Mouse (Mus musculus) retina, embryonic 14.5 days (tissue): ENCODE results near the gene Pkd1l1.

Experiments used
- DNase-seq: peaks from one replicate; pipeline ENCODE4 v3.0.0-alpha.2; 2015; ENCODE audit warnings: low spot score

Pkd1l1 gene

DNA sequence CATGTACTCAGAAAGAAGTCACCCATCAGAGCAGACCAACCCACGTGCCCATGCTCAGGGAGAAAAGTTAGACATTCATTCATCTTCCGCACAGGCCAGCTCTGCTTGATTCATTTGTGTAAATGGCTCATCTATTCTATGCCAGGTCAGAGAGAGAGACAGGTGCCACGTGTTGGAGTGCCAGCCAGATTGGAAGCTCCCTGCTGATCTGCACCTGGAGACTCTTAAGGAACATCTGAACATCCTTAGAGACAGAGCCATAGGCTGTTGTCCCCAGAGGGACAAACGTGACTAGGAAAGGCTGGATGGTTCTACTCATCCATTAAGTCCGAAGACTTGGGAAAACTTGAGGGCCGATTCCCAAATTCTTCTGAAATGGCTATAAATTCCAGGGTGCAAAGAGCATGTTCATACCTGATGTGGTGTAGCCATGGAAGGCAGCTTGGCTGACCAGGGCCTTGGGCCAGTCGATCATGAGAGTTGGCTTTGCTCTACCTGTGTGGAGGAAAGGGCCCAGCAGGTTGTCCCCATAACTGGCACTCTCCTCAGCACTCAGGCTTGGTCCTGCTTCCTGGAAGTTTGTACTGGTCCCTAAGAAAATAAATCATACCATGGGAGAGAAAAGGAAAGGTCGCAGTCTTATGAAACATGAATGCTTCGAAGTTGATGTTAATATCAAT lies 36.5 kb downstream of the Pkd1l1 start:
- no peak for DNase-seq

DNA sequence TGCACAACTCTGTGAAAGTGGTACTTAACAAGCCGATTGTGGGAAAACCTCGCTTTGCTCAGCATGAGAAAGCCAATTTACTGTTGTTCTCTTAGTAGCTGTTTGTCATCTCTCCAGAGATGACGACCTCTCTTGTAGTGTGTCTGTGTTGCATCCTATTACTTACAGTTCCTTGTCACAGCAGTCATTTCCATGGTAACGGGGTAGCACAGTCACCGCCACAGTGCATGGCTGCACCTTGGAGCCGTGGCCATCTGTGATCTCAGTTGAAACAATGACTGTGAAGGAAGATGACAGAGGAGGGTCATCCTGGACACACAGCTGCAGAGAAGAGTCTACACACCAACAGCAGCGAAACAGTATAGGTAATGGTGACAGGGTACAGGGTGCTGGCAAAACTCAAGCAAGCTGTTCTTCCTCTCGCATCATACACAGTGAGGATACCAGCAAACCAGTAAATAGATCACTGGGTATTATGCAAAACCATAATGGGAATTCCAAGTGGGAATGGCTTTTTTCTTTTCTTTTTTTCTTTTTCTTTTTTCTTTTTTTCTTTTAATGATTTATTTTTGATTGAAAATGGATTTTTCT lies 56.9 kb downstream of the Pkd1l1 start:
- DNase-seq: peak; percentile 72

DNA sequence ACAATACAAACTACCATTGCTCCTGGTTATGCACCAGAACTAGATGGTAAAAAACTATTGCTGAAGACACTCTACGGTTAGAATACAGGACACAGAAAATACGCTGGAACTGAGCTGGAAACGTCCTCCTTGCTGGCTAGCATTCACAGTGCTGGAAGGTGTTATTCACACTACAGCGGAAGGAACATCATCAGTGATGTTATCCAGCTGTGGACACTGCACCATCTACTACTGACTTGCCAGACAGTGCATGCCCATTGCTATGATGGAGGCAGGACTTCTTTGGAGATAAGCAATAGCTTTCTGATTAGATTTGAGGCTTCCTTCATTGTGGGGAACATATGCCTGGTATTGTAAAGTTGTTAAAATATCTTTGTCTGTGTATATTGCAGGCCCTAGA lies 90.3 kb downstream of the Pkd1l1 start:
- no peak for DNase-seq

DNA sequence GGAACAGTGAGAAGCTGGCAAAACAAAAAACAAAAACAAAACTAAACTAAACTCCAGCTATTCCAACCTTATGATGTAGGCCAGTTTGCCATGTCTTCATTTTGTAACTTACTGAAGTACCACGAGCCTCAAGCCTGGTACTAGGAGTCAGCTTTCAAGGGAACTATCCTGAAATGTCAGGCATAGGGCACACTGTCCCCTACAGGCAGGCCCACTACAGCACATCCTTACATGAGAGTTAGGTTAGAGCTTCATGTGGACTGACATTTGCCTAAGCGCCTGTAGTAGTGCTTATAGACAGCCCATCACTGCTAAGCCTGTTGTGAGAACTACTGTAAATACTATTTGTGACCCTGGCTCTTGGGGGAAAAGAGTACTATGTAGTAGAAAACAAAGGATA lies 91.5 kb downstream of the Pkd1l1 start:
- DNase-seq: no peak

DNA sequence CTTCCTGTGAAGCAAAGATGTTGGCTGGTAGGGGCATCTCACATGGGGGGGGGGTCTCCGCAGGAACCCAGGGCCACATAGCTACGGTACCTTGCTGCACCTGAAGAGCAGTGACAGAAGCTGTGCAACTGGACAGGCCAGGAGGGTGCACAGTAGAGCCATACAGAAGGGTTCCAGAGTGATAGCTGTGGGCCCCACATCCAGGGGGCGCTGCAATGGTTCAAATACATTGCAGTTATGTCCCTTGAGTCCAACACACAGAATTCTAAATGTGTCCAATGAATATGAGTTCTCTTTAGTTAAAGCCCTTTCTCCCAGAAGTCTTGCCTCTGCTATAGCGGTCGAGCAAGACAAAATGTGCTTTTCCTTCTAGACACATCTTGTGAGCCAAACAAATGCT lies 103.0 kb downstream of the Pkd1l1 start:
- no peak for DNase-seq

DNA sequence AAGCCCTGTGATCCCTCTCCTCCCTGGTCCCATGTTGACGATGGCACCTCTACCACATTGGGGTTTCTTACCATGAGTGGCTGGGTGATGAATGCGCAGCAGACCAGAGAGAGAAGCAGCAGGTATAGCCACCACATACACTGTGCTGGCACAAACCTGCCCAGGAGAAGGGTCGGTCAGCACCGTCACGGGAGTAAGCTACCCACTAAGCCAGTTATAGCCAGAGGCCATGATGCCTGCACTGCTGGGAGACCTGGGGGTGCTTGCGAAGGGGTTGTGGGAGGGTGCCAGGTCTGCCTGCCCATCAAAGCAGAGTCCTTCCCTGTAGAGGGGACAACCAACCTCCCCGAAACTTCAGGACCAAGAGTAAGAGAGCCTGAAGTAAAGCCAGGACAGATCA lies 107.0 kb downstream of the Pkd1l1 start:
- no peak for DNase-seq

DNA sequence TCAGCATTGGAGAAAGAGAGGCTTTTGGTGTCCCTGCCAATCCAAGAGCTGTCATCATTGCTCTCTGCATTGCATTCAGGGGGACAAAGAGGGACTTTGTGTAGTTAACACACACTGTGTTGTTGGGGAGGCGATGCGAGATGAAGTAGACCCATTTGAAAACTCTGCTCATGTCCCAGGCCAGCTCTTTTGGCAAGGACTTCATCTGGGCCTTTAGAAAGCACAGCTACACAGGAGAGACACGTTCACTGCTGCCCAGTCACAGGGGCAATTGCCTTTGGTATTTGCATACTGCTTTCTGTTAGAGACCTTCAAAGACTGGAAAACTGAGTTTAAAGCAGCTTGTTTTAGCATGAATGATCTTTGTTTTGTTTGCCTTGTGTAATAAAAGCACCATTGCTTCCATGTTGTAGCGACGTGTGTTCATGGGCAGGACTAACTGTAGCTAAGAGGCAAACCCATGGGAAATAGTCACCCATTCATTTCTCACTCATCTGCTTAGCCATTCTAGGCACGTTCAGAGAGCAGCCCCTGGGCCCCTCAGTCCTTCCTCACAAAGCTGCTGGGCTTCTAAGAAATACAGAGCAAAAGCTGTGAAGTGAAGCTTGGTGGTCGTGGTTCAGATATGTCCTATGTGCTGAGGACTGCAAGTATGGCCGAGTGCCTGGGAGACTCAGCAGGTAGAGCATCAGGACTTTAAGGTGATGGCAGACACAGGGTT lies 109.0 kb downstream of the Pkd1l1 start:
- DNase-seq: no peak

DNA sequence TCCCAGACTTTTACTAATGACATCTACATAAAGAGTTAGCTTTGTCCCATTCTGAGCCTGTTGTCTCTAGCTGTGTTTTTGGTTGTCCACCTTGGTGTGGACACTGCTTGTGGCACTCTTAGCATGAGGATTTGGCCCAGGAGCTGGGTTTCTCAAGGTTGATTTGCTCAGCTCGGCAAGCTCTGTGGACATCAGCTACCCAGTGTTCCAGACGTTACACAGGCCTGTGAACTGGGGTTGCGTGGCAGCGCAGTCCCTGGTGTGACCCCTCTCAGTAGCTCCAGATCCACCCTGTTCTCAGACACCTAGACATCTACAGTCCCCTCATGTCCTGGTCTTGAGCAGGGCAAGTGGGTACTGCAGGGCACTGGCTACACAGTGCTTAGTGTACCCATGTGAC lies 110.6 kb downstream of the Pkd1l1 start:
- no peak for DNase-seq

DNA sequence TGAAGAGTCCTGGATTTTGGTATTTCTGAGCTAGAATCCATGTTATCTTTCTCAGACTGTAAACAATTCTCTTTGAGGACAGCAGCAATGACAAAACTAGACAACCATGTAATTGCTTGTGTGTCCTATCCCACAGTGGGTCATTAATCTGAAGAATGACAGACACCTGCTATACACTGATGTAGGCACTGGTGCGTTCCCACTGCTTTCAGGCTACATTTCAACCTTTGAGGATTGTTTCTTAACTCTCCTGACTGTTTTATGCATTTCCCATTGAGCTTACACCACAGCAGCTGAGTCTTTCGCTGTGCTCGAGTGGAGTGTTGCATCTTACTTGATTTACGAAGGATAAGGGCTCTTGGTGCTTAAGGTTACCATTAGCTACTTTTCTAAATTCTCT lies 111.1 kb downstream of the Pkd1l1 start:
- DNase-seq: no peak

DNA sequence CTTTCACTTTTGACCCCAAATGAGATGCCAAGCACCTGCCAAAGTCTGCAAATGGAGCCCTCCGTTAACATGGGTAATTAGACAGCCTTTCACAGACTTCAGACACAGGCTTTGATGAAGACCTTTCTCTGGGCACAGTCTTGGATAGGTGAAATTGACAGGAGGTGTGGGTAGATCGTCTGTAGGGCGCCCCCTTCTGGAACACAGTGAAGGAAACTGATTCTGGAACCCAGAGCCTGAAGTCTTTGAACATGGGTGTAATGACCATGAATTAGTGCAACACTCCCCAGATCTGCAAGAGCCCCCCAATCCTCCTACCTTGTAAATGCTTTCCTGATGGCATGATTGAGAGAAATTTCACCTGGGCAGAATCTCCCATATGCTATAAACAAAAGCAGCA lies 112.2 kb downstream of the Pkd1l1 start:
- peak; percentile 9 for DNase-seq

DNA sequence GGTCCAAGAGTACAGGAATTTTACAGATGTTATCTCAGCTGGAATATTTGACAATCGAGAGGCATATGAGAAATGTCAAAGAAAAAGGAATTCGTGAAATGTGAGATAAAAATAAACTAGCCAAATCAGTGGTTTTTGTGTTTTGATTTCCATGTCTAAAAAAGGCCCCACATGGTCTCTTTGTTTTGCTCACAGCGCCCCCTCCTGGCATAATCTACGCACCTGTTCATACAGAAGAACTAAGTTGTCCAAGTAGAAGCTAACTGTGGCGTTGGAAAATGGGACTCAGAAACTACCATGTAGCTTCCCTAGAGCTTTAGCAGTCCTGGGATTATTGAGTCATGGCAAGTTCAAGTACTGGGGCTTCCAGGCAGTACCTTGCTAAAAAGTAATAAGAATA lies 113.2 kb downstream of the Pkd1l1 start:
- peak; percentile 66 for DNase-seq

DNA sequence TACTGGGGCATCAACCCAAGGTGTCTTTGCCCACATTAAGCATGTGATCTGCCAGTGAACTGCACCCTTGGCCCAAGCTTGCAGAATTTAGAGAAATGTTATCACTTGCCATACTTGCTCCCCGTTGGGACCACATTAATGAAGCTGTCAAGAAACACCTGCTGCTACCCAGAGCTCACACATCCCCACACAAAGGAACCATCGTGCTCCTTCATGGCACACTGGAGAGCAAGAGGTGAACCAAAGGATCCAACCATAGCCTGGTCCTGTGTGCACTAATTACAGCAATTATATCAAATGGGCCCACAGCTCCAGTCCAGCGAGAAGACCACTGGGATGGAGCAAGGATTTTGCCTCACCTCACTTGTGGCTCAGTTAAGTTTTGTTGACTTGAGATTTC lies 114.0 kb downstream of the Pkd1l1 start:
- peak; percentile 53 for DNase-seq

DNA sequence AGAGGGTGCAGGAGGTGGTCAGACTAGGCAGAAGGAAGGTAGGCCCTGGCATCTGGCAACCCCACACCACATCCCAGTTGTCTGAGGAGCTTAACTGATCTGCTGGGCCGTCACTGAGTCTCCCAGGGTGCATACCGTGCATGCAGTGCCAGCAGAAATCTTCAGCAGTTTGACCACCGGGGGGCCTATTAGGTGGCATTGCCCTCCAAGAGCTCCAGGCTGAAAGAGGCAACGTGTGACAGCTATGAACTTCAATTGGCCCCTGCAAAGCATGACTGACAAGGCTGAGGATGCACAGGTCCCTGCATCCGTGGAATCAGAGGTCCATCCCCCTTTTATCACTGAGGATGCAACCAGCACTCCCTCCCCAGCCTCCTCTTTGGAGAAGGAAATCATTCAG lies 116.9 kb downstream of the Pkd1l1 start:
- DNase-seq: no peak

DNA sequence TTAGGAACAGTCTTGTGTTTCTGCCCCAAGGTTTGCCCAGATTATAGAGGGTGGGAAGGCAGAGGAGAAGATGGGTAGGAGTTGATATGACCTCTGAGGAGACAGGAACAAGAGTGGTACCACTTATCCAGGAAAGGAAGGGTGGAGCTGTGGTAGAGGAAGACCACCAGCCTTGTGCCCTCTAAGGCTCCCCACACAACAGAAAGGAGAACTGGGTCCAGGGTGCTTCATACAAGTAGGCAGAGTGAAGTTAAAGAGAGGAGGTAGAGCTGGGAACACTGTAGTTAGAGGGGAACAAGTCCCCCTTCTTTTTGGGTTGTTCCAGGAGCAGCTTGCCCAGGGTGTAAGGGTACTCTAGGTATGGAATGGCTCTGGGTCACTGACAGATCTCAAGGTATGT lies 125.0 kb downstream of the Pkd1l1 start:
- DNase-seq: no peak

DNA sequence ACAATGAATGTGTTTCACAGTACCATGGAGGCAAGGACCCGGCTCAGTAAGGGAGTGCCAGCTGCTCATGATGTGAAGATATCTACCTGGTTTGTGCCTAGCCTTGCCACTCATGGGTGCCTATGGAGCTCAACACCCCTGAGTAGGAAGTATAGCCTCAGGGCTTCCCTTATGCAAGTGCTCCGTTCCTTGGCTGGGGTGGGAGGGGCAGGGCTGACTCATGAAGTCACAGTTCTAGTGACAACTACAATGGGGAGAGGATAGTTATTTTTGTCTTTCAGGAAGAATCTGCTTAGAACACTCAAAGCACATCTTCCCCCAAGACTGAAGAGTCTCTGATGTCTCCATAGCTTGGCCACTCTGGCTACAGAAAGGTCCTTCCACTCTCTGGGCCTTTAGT lies 125.4 kb downstream of the Pkd1l1 start:
- no peak for DNase-seq

DNA sequence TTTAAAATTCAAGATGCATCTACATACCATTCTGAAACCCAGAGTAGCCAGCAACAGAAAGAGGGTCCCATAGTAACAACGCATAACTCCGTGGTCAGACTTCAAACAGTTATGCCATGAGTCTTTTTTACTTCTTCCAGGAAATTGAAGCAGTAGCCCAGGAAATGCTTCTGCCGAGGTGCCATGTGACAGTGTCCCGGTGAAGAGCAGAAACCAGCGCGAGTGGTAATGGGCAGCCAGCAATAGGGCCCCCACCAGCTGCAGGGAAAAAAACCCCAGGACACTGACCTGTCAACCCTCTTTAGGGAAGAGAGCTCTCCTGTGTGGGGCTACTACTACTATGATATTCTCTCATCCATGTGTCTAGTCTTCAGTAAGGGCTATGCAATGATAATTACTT lies 136.9 kb downstream of the Pkd1l1 start:
- DNase-seq: no peak

DNA sequence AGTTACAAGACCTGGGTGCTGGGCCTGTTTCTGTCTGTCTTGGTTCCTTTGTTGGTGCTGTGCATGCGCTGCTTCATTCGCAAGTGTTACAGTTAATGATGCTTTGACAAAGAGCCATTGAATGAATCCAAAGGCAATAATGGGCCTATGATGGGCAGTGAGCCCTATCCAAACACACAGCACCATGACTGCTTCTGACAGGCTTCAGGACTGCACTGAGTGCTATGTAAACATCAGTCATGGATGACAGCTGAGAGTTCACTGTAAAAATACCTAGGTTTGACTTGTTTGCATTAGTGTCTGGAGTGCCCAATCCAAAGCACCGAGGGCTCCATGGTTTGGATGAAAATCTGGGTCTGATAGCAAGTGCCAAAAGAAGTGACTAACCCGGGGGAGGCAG lies 138.9 kb downstream of the Pkd1l1 start:
- DNase-seq: no peak

DNA sequence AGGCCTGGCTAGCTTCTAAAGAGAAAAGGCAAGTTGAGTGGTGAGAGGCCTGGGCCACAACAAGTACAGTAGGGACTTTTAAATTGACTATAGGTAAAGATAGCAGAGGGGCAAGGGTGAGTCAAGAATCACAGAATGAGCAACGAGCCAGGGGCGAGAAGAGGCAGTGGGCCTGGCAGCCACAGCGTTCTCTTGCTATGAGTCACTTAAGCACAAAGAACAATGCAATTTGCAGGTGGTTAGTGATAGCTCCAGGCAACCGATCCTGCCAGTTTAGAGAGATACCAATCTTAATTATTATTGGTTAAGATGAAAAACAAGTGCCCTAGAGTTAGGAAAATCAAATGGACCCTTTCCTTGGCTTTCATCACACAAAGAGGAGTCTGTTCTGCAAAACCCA lies 142.5 kb downstream of the Pkd1l1 start:
- DNase-seq: no peak

DNA sequence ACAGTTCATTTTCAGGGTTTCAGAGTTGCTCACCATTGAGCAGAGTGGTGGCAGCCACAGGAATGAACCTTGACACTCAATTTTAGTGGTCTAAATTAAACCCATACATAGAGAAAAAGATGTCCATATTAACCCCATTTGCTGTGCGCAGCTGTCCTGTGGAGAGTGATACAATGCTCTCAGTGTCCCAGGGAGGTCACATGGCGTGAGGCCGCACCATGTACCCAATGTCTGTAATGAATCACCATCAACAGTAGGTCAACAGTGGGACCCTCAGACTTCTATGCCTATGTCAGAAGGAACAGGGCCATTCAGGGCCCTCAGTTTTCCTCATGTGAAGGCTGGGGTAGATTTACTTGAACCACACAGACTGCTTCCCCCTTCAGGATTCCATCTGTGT lies 143.5 kb downstream of the Pkd1l1 start:
- no peak for DNase-seq

DNA sequence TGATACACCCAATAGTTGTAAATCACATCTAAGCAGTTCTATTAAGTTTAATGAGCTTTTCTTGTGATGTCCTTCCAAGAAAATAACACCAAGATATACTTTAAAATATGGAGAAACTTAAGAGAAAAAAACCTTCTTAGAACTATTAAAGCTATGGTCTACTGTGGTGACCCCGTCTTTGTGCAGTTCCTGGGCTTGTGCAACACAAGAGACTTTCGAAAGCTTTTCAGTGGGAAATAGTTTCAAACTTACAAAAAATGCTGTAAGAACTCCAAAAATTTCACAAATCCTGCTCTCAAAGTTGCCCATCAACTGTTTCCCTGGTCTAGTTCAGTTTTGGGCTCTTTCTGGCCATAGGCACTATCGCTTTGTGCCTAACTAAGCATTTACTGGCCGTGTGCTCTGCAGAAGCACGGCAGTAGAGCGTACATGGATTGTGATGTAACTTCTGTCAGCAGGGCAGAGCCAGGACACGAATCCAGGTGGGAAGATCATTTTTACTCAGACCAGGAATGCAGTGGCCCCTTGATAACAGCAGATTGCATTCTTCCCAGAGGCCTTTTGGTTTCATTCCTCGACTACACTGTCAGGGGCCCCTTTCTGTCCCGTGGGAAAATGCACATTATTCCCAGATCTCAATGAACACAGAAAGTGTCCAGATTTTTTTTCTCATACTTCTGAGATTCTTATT lies 144.1 kb downstream of the Pkd1l1 start:
- no peak for DNase-seq

DNA sequence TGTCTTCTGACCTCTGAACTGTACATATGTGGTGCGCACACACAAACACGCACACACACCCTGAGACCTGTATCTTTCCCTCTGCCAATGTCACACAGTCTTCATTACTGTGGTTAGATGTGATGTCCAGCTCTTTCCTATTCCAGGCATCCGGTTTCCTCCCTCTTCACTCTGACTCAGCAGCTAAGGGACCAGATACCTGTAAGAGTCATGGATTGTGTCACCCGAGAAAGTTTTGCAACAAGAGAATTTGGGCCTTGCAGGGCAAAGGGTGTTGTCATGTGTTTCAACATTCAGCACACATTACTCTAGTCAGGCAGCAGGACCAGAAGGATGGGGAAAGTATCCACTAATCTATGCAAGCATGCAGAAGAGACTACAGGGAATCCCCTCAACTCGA lies 146.5 kb downstream of the Pkd1l1 start:
- DNase-seq: no peak

DNA sequence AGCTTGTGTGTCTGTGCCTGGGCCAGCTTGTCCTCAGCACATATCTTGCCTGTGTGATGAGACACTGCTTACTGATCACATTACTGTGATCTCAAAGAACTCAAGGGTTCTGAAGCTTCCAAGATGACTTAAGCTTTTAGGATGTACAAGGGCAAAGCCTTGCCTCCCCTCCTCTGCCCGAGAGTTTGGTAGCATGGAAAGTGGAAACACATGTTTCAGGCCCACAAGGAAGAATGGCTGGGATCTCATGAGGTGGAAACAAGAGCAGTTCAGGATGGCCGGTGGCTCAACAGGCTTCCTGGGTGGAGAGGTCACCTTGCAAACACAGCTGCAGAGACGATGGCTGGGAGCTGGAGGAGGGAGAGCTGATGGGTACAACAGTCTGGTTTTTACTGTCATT lies 147.0 kb downstream of the Pkd1l1 start:
- DNase-seq: no peak

DNA sequence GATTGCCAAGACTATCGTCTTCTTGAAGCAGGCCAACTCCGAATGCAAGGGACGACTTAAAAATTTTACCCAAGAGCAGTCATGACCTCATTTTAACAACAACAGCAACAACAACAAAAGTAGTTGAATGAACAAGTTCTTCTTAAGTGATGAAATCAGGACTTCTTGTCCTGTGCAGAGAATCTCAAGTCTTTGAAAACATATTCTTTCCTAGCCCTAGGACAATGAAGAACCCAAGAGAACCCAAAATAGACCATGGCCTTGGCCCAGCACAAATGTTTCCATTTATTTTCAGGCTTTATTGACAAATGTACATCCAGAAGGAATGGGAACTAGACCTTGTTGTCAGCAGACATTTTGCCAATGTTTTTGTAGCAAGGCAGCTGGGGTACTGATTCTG lies 147.7 kb downstream of the Pkd1l1 start:
- no peak for DNase-seq
